Mouse (Mus musculus) lung, postnatal 36 days (tissue): ENCODE data around the gene Capza3.
A peak's percentile ranks its signal among the peaks of the same experiment; 100 is the strongest.

Experiments used
- DNase-seq: peaks from one replicate; pipeline ENCODE4 v3.0.0; 2022; ENCODE audit warnings: mixed read lengths

The Capza3 gene

GRCm38 (mm10) chr6:140040952-140041351, at the start of gene Capza3:
Gene Capza3 (plus strand): TSS chr6:140041252.
- no peak for DNase-seq

- no peak for DNase-seq
Measured at GRCm38 (mm10) chr6:140005181-140005580, 35.9 kb upstream of the Capza3 start.

DNA sequence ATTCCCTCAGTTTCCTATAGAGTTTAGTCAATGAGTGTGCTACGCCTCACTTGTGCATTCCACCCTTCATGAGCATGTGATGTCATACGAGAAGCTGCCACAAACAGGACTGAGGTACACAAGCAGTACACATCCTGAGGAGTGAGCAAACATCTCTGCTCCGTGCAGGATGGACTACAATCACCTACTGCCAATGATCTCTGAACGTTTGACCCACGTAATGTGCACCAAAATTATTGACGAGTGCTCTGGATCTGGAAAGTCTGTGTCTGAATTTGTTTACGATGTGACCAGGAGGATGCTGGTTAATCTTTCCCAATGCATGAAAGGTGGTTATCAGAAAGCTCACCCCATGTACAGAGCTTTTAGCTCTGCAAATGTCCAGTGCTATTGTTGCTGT, 16.6 kb upstream of the Capza3 start:
- no peak for DNase-seq

DNA sequence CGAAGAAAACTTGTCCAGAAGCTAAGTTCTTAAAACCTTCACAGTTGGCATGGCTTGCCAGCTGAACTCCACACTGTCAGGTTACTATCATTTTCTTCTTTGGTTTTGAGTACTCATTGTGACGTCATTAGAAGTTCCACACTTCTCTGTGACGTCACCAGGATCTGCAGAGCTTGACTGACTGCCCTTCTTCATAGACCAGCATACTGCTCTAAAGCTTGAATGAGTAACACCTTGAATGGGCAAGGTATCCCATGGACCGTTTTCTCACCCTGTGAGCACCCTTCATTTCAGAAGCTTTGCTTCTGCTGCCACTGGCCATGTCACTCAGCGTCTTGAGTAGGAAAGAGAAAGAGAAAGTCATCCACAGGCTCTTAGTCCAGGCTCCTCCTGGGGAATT, 305 bp downstream of the Capza3 start, which contains the start of gene Plcz1:
TSS of gene Plcz1 (minus strand) at position 101 of the 400 bp plus-strand sequence.
- DNase-seq: no peak

GRCm38 (mm10) chr6:140051476-140051875, 10.4 kb downstream of the Capza3 start:
- DNase-seq: peak; percentile 45

GRCm38 (mm10) chr6:140054271-140054928, 13.3 kb downstream of the Capza3 start:
- DNase-seq: no peak

GRCm38 (mm10) chr6:140069177-140069576, 28.1 kb downstream of the Capza3 start:
- DNase-seq: no peak

GRCm38 (mm10) chr6:140080933-140081332, 39.9 kb downstream of the Capza3 start:
- no peak for DNase-seq

DNA sequence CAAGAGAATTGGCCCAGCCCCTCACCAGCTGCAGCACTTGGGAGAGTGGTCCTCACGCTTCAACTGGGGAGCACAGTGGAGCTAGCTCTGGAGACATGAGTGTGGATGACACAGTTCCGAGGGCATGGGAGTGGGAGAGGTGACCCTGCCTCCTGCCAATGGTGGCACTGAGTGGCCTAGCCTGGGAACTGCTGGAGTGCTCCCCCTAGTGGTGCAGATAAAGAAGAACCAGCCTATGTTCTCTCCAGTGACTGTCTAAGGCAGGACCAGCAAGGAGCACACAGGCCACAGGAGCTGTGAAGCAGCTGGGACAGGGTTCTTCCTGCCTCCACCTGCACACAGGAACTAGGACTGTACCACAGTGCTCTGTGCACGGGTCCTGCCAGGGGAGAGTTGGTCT, 40.7 kb downstream of the Capza3 start:
- DNase-seq: no peak

GRCm38 (mm10) chr6:140089855-140090254, 48.8 kb downstream of the Capza3 start:
- DNase-seq: no peak
